Mouse (Mus musculus) frontal cortex, postnatal 36 days (tissue): ENCODE measurements at regions not wholly inside any gene's neighbourhood (a gene's known extent, or its start where the extent isn't known, plus 50 kb on each side); places are given as distances from the start of the nearest gene placed in this dataset.
A peak's percentile ranks its signal among the peaks of the same experiment; 100 is the strongest.

Source experiments
- DNase-seq, 2 experiments: peaks; one replicate each; pipeline ENCODE4 v3.0.0; 2022; ENCODE audit warnings: low spot score in 2 of 2

GRCm38 (mm10) chr11:24537721-24538120 is 459.9 kb downstream of the Bcl11a start:
- DNase-seq, result peak in 1 of 2 experiments; percentile 10

GRCm38 (mm10) chr11:24569655-24570054 is 491.8 kb downstream of the Bcl11a start:
- no peak for DNase-seq

- no peak for DNase-seq
Observed at GRCm38 (mm10) chr11:24613529-24613928, 535.7 kb downstream of the Bcl11a start.

DNA sequence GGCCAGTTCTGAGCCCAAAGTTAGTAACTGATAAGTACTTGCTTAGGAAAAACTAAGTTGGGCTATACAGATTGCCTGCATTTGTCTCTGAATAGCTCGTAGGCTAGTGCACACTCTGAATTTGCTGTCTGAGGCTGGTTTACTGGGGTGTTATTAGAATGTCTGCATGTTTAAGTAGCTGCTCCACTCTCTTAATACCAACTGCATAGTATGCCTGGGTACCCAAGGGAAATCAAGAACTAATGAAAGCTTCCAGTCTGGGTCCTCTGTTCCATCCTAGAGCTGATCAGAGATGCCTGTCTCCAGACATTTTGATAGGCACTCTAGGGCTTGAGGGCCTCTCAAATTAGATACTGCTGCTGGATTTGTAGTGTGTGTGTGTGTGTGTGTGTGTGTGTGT is 537.6 kb downstream of the Bcl11a start:
- DNase-seq, result no peak

- DNase-seq, result no peak
Observed at GRCm38 (mm10) chr11:24618586-24618985, 540.7 kb downstream of the Bcl11a start.

DNA sequence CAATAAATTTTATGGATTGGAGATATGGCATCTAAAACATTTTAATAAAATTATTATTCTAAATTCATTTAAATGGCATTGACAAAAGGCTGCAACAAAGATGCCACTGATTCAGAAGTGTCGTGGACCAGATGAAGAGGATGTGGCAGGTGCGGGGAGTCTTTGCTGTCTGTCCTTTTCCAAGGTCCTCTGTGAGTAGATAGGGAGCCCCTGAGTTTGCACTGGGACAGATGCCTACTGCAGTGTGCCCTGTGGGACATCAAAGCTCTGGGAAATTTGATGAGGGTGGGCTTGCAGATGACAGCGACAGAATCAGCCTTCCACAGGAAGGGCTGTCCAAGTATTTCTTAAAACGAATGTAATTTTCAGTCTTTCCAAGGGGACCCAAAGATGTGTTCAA is 541.2 kb downstream of the Bcl11a start:
- DNase-seq, result no peak

GRCm38 (mm10) chr11:24628619-24629018 is 550.8 kb downstream of the Bcl11a start:
- DNase-seq, result no peak

GRCm38 (mm10) chr11:24629431-24629830 is 551.6 kb downstream of the Bcl11a start:
- no peak for DNase-seq

DNA sequence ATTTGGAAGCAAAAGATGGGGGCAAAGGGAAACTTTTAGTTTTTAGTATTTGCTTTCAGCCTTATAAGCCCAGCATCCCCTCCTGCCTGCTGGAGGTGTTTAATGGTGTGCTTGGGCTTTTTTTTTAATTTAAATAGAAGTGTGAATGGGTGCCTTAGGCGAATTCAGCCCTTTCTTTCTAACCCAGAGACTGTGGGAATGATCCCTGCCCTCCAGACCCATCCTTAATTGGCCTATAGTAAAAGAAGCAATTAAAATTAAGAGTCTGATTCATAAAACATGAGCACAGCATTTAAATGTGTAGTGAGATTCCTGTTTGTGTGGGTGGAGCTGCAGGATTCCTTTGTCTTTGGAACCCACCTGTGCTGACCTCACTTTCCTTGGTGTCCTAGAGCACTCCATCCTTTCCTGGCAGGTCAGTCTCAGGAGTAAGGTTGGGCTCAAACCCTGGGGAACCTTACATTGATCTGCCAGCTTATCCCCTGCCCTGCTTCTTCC is 552.6 kb downstream of the Bcl11a start:
- DNase-seq, result no peak

GRCm38 (mm10) chr11:24631651-24632050 is 553.8 kb downstream of the Bcl11a start:
- peak in 1 of 2 experiments; percentile 65 for DNase-seq

DNA sequence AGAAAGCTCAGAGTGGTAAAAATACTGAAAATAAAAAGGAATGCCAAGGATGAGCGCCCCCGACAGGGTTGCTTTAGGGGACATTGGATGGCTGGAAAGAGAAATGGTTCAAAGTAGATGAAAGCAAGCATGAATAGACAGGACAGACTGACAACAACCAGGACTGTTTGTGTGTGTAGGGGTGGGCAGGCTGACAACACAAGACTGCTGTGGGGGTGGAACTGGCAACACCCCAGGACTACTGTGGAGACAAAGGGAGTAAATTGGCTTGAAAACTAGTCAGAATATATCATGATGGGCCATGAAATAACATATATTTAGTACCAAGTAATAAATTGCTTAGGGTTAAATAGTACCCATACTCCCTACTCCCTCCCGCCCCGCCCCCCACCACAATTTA is 558.9 kb downstream of the Bcl11a start:
- DNase-seq, result no peak

- DNase-seq, result no peak
Observed at GRCm38 (mm10) chr11:24643439-24644109, 565.7 kb downstream of the Bcl11a start.

GRCm38 (mm10) chr11:24652852-24653251 is 575.0 kb downstream of the Bcl11a start:
- peak in 1 of 2 experiments; percentile 42 for DNase-seq

- DNase-seq, result no peak
Observed at GRCm38 (mm10) chr11:24664082-24664481, 586.2 kb downstream of the Bcl11a start.

GRCm38 (mm10) chr11:24665310-24665709 is 587.5 kb downstream of the Bcl11a start:
- no peak for DNase-seq

DNA sequence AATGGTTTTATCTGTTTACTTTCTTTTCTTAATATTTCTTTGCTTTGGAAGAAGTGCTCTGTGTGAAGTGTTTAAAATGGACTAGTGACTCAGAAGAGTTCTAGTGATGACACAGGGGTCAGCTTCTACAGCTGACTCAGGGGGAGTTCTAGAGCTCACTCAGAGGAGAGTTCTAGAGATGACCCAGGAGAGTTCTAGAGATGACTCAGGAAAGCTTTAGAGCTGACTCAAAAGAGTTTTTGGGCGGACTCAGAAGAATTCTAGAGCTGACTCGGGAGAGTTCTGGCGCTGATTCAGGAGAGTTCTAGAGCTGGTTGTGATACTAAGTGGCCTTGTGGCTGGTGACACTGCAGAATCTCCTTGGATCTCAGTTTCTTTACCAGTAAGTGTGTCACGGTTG is 593.8 kb downstream of the Bcl11a start:
- DNase-seq, result no peak

GRCm38 (mm10) chr11:24673248-24674207 is 595.7 kb downstream of the Bcl11a start:
- DNase-seq, result no peak

- no peak for DNase-seq
Observed at GRCm38 (mm10) chr11:24674208-24674571, 596.3 kb downstream of the Bcl11a start.

DNA sequence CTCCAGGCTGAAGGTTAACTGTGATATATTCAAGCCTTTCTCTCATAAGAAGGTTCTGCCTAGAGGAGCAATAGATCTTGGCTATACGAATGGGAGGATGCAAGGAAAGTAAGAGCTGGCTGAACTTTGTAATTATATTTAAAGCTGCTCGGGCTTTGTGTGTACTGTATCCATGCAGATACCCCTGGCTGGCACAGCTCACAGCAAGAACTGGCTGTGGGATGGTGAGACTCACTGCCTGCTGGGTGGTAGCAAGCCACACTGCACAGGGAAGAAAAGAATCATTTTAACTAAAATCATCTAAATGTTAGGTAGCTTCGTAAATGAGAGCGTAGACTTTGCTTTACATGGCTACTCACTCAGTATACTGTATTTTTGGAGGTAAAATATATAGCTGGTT is 599.2 kb downstream of the Bcl11a start:
- peak in 1 of 2 experiments; percentile 30 for DNase-seq

DNA sequence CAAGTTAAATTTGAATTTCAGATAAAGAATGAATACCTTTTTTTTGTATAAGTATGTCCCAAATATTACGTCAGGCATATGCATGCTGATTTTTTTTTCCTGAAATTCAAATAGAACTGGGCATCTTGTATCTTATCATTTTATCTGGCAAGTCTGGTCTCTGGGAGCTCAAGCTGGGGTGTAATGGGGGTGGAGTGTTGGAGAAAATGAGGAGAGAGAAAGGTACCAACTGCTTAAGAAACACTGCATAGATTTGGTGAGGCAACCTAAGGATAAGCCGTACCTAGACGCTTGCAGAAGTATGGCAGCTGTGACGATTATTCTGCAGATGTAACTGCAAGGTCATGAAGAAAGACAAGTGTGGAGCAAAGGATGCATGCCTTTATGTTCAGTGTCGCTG is 601.7 kb downstream of the Bcl11a start:
- DNase-seq, result peak; percentile 15 to 47

GRCm38 (mm10) chr11:24682423-24682822 is 604.6 kb downstream of the Bcl11a start:
- DNase-seq, result no peak

DNA sequence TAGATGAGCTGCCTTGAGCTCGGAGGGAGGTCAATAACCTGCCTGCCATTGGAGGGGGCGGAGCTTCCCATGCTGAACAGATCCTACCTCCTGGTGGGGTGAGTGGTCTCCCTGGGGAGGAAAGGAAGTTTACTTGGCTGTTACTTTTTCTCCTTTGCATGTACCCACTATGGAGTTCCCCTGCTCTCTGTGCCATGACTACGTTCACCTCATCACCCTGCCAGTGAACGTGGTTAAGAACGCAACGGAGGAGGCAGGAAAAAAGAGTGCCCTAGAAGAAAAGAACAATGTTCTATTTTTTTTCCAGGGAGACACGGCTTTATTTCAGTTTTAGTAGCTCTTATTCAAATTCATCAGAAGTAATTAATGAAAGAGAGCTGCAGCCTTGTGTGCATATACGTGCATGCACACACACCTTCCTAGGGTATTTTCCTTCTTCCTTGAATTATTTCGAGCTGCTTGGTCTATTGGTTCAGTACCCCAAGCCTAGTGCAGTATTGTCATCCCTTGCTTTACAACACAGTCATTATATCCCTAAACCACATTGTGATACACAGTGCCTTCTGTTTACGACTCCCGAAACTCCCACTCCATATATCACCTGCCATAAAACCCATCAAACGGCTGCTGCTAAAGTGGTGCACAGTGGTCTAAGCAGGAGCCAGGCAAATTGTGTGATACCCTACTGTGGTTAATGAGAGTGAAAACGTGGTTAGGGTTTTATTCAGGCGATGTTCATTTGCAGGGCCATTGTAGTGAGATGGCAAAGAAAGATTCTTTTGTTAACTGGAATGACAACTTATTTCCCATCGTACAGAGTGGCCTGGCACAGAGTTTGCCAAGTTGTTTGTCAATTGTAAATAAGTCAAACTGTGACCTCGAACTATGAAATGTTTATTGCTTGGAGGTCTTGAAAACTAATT is 608.0 kb downstream of the Bcl11a start:
- no peak for DNase-seq
